Mouse (Mus musculus): ENCODE measurements at regions not wholly inside any gene's neighbourhood (a gene's known extent, or its start where the extent isn't known, plus 50 kb on each side); places are given as distances from the start of the nearest gene placed in this dataset.
"Not testable (repeated sequence)": the region's sequence is repeated elsewhere in the genome, so short reads cannot be mapped to it uniquely, and the experiment has no call there.

- Histone ChIP-seq H3K9ac (replicated peaks) (no peak overlapping the region), H3K27ac (replicated peaks) (no peak overlapping the region), H3K4me2 (replicated peaks) (no peak overlapping the region), H3K4me3 (no peak overlapping the region), H3K27me3 (no peaks in the 10 kb centered on the region), H3K4me1 (no peaks in the 10 kb centered on the region), H3K9me3 (no peaks in the 10 kb centered on the region), H3K36me3 (no peaks in the 10 kb centered on the region)
- ATAC-seq (replicated peaks): no peak
- WGBS: 73% methylated on average over 3 of the region's 3 CpGs
Observed at GRCm38 (mm10) chr4:51868250-51868649, 570.8 kb upstream of the Smc2 start.

DNA sequence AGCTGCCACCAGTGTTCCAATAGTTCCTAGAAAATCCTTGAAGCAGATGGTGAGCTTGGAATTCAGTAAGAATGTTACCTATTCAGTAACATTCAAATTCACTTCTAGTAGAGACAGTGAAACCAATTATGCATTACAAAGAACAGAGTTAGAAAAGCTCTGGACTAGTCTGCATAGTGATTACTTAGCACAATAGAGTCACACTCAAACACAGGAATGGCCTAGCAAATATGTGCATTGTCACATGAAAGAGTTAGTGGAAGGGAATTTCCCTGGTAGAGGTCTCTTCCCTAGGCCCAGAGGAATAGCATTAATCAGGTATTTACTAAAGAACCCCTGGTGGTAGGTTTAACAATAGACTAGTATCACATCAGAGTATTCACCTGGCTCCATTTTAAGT is 570.3 kb upstream of the Smc2 start:
- H3K27me3 ChIP-seq; ATAC-seq (replicated peaks): not testable (repeated sequence)

DNA sequence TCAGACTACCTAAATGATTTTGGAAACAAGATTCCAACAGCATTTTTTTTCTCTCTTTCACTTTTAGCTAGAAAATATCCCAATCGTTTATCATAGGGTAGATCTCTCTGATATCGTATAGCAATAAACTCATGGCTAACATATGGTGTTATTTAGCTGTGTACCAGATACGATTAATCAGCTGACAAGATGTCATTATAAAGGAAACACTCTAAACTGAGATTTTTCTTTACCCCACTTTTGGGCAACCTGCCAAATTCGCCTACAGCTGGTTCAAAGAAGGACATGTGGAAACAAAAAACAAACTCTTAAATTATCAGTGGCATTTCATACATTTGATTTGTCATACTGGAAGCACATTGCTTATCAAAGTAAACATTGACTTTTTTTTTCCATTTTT is 553.6 kb upstream of the Smc2 start:
- H3K27ac ChIP-seq (replicated peaks): no peak overlapping the region
- ATAC-seq (replicated peaks): 0 out of 2 replicates have a peak, but pooled peaks have one; percentile 55

More for the DNA sequence above, 570.3 kb upstream of the Smc2 start:
- not testable (repeated sequence) for H3K4me2 ChIP-seq (replicated peaks); H3K4me3 ChIP-seq; H3K9ac ChIP-seq (replicated peaks); H3K4me1 ChIP-seq; H3K36me3 ChIP-seq; H3K9me3 ChIP-seq; H3K27ac ChIP-seq (replicated peaks)

DNA sequence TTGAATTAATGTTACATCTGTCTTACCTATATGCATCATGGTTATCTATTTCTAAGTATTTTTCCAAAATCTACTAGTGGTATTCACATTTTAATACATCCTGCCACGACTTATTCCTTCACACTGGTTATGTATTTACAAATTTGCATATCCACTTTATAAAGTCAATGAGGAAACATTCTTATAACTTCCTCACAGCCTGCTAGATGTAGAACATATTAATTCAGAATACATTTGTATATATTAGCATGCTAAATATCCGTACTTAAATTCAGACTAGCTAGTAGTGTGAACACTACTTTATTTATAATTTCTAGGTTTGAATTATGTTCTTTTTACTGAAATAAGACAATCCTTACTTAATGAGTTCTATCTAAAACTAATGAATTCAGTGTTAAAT is 549.8 kb upstream of the Smc2 start:
- Histone ChIP-seq H3K4me1 (no peaks in the 10 kb centered on the region), H3K36me3 (no peaks in the 10 kb centered on the region), H3K4me2 (replicated peaks) (no peak overlapping the region), H3K9me3 (no peaks in the 10 kb centered on the region), H3K9ac (replicated peaks) (no peak overlapping the region), H3K27ac (replicated peaks) (no peak overlapping the region), H3K27me3 (no peaks in the 10 kb centered on the region), H3K4me3 (no peak overlapping the region)
- ATAC-seq (replicated peaks): peak; percentile 82
- WGBS: 53% methylated on average over 2 of the region's 2 CpGs

More for the DNA sequence above, 553.6 kb upstream of the Smc2 start:
- Histone ChIP-seq H3K9ac (replicated peaks) (no peak overlapping the region), H3K27me3 (no peaks in the 10 kb centered on the region), H3K9me3 (no peaks in the 10 kb centered on the region), H3K36me3 (no peaks in the 10 kb centered on the region), H3K4me1 (no peaks in the 10 kb centered on the region), H3K4me3 (no peak overlapping the region), H3K4me2 (replicated peaks) (no peak overlapping the region)
- 50% methylated on average over 4 of the region's 4 CpGs for WGBS

DNA sequence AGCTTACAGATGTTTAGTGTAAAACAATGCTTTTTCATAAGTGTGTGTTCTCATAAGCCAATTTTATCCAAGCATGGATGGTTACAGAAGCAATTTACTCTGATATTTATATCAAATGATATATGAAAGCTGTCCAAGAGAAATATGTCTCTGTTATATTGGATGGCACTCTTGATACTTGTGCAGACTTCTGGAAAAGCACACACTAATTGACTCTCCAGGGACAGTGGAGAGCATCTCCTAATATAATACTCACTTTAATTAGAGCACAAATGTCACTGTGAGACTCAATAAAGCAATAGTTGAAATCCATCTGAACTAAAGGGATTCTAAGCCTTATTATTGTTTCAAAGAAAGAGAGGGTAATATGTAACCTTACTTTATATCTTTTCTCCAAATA is 510.8 kb upstream of the Smc2 start:
- Histone ChIP-seq H3K9me3 (no peaks in the 10 kb centered on the region), H3K4me3 (no peak overlapping the region), H3K9ac (replicated peaks) (no peak overlapping the region), H3K4me2 (replicated peaks) (no peak overlapping the region), H3K4me1 (no peaks in the 10 kb centered on the region), H3K27me3 (no peaks in the 10 kb centered on the region), H3K36me3 (no peaks in the 10 kb centered on the region), H3K27ac (replicated peaks) (no peak overlapping the region)
- no peak for ATAC-seq (replicated peaks)

- Histone ChIP-seq H3K4me3 (no peak overlapping the region), H3K4me1 (no peaks in the 10 kb centered on the region), H3K9me3 (no peaks in the 10 kb centered on the region), H3K4me2 (replicated peaks) (no peak overlapping the region), H3K27me3 (no peaks in the 10 kb centered on the region), H3K27ac (replicated peaks) (no peak overlapping the region), H3K9ac (replicated peaks) (no peak overlapping the region), H3K36me3 (no peaks in the 10 kb centered on the region)
- 71% methylated on average over 10 of the region's 10 CpGs for WGBS
- no peak for ATAC-seq (replicated peaks)
Observed at GRCm38 (mm10) chr4:51969751-51970150, 469.3 kb upstream of the Smc2 start.

- peaks cover 6% of the 10 kb centered on the region for H3K4me1 ChIP-seq
- H3K4me2 ChIP-seq (replicated peaks): no peak overlapping the region
- peak; percentile 83 for ATAC-seq (replicated peaks)
- no peaks in the 10 kb centered on the region for H3K27me3 ChIP-seq
- H3K27ac ChIP-seq (replicated peaks): no peak overlapping the region
- no peaks in the 10 kb centered on the region for H3K9me3 ChIP-seq
- WGBS: 29% methylated on average over 8 of the region's 8 CpGs
- H3K36me3 ChIP-seq: no peaks in the 10 kb centered on the region
- H3K9ac ChIP-seq (replicated peaks): no peak overlapping the region
- no peak overlapping the region for H3K4me3 ChIP-seq
Observed at GRCm38 (mm10) chr4:51978962-51979361, 460.1 kb upstream of the Smc2 start.

DNA sequence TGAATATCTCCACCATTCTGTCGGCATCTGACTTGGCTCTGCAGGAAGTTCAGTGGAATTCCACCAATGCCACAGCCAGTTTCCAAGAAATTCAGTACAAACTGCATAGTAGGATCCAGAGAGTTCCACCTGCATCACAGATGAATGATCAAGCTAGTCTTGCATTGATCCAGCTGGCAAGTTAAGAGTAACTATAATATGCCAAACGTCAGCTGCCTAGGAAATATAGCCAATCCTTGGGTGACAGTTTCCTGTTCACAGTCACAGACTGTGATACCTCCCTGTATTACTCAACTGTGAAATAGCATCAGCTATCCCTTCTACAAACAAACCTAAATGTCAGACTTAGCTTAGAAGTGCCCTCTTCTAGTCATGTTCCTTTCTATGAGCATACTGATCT is 446.6 kb upstream of the Smc2 start:
- H3K27me3 ChIP-seq: no peaks in the 10 kb centered on the region
- no peak overlapping the region for H3K4me2 ChIP-seq (replicated peaks)
- no peaks in the 10 kb centered on the region for H3K4me1 ChIP-seq
- H3K36me3 ChIP-seq: no peaks in the 10 kb centered on the region
- no peak overlapping the region for H3K27ac ChIP-seq (replicated peaks)
- WGBS: 76% methylated on average over 2 of the region's 2 CpGs
- H3K4me3 ChIP-seq: no peak overlapping the region
- no peaks in the 10 kb centered on the region for H3K9me3 ChIP-seq
- peak; percentile 72 for ATAC-seq (replicated peaks)
- H3K9ac ChIP-seq (replicated peaks): no peak overlapping the region

GRCm38 (mm10) chr4:52036765-52037353 is 402.2 kb upstream of the Smc2 start:
- H3K4me3 ChIP-seq: no peak overlapping the region
- no peaks in the 10 kb centered on the region for H3K27me3 ChIP-seq
- no peaks in the 10 kb centered on the region for H3K36me3 ChIP-seq
- H3K9me3 ChIP-seq: no peaks in the 10 kb centered on the region
- H3K4me2 ChIP-seq (replicated peaks): no peak overlapping the region
- WGBS: 86% methylated on average over 11 of the region's 11 CpGs
- no peak overlapping the region for H3K9ac ChIP-seq (replicated peaks)
- no peaks in the 10 kb centered on the region for H3K4me1 ChIP-seq
- no peak for ATAC-seq (replicated peaks)
- no peak overlapping the region for H3K27ac ChIP-seq (replicated peaks)

GRCm38 (mm10) chr4:52043404-52043803 is 395.6 kb upstream of the Smc2 start:
- no peak for ATAC-seq (replicated peaks)
- no peaks in the 10 kb centered on the region for H3K9me3 ChIP-seq
- H3K36me3 ChIP-seq: no peaks in the 10 kb centered on the region
- H3K27ac ChIP-seq (replicated peaks): no peak overlapping the region
- no peak overlapping the region for H3K4me2 ChIP-seq (replicated peaks)
- 89% methylated on average over 1 of the region's 1 CpGs for WGBS
- H3K4me1 ChIP-seq: no peaks in the 10 kb centered on the region
- H3K4me3 ChIP-seq: no peak overlapping the region
- no peaks in the 10 kb centered on the region for H3K27me3 ChIP-seq
- H3K9ac ChIP-seq (replicated peaks): no peak overlapping the region

GRCm38 (mm10) chr4:52050948-52051347 is 388.1 kb upstream of the Smc2 start:
- ATAC-seq (replicated peaks): no peak

GRCm38 (mm10) chr4:52056031-52056430 is 383.0 kb upstream of the Smc2 start:
- no peak for ATAC-seq (replicated peaks)
- Histone ChIP-seq H3K4me3 (no peak overlapping the region), H3K27me3 (no peaks in the 10 kb centered on the region), H3K9ac (replicated peaks) (no peak overlapping the region), H3K36me3 (no peaks in the 10 kb centered on the region), H3K9me3 (no peaks in the 10 kb centered on the region), H3K4me2 (replicated peaks) (no peak overlapping the region), H3K27ac (replicated peaks) (no peak overlapping the region), H3K4me1 (no peaks in the 10 kb centered on the region)

More at GRCm38 (mm10) chr4:52050948-52051347, 388.1 kb upstream of the Smc2 start:
- Histone ChIP-seq H3K9ac (replicated peaks) (no peak overlapping the region), H3K36me3 (no peaks in the 10 kb centered on the region), H3K4me1 (no peaks in the 10 kb centered on the region), H3K4me3 (no peak overlapping the region), H3K9me3 (no peaks in the 10 kb centered on the region), H3K4me2 (replicated peaks) (no peak overlapping the region), H3K27me3 (no peaks in the 10 kb centered on the region), H3K27ac (replicated peaks) (no peak overlapping the region)
- WGBS: 47% methylated on average over 4 of the region's 4 CpGs

- Histone ChIP-seq H3K9me3 (no peaks in the 10 kb centered on the region), H3K27ac (replicated peaks) (no peak overlapping the region), H3K4me1 (no peaks in the 10 kb centered on the region), H3K27me3 (no peaks in the 10 kb centered on the region), H3K4me2 (replicated peaks) (no peak overlapping the region), H3K4me3 (no peak overlapping the region), H3K9ac (replicated peaks) (no peak overlapping the region), H3K36me3 (no peaks in the 10 kb centered on the region)
- 69% methylated on average over 3 of the region's 3 CpGs for WGBS
- ATAC-seq (replicated peaks): no peak
Observed at GRCm38 (mm10) chr4:52060031-52060430, 379.0 kb upstream of the Smc2 start.

Data from forebrain, embryonic 15.5 days (tissue).